Mouse (Mus musculus): ENCODE results near the gene Stub1. TPM values are rescaled to one million over a fixed set of nuclear protein-coding genes. Genes with fewer than 3 reads are reported as not detected.

Gene Stub1
- polyA plus RNA-seq, 1 experiment = 82.1 TPM

Other genes starting within 250 kb of the Stub1 start
- 0.05 TPM in 1 of 2 replicates, not detected in the other for gene Gng13, start 116.2 kb downstream of the Stub1 start, polyA plus RNA-seq (2012; rRNA removed)
- gene Chtf18, start 106.0 kb downstream of the Stub1 start, polyA plus RNA-seq (2012; rRNA removed) = 5.2 and 6.8 TPM in 2 replicates
- gene Rpusd1, start 105.7 kb downstream of the Stub1 start, polyA plus RNA-seq (2012; rRNA removed) = 7.9 and 8.1 TPM in 2 replicates
- not detected in 2 replicates for gene Mslnl, start 97.4 kb downstream of the Stub1 start, polyA plus RNA-seq (2012; rRNA removed)
- 8.0 and 9.1 TPM in 2 replicates for gene Msln, start 79.0 kb downstream of the Stub1 start, polyA plus RNA-seq (2012; rRNA removed)
- gene Narfl, start 59.6 kb downstream of the Stub1 start, polyA plus RNA-seq (2012; rRNA removed) = 10.9 and 12.1 TPM in 2 replicates
- gene Haghl, start 47.7 kb downstream of the Stub1 start, polyA plus RNA-seq (2012; rRNA removed) = 7.7 and 9.7 TPM in 2 replicates
- 0.01 and 0.02 TPM in 2 replicates for gene Ccdc78, start 46.8 kb downstream of the Stub1 start, polyA plus RNA-seq (2012; rRNA removed)
- gene Fam173a, start 40.5 kb downstream of the Stub1 start, polyA plus RNA-seq (2012; rRNA removed) = 45.0 and 49.0 TPM in 2 replicates
- gene AC134908.4, start 37.7 kb downstream of the Stub1 start, polyA plus RNA-seq (2012; rRNA removed) = not detected in 2 replicates
- 13.1 and 16.2 TPM in 2 replicates for gene Metrn, start 36.3 kb downstream of the Stub1 start, polyA plus RNA-seq (2012; rRNA removed)
- gene Fbxl16, start 24.3 kb downstream of the Stub1 start, polyA plus RNA-seq (2012; rRNA removed) = 0.08 TPM in 2 replicates
- 14.1 and 15.5 TPM in 2 replicates for gene Wdr24, start 9.8 kb downstream of the Stub1 start, polyA plus RNA-seq (2012; rRNA removed)
- 22.4 and 24.2 TPM in 2 replicates for gene Jmjd8, start 4.5 kb downstream of the Stub1 start, polyA plus RNA-seq (2012; rRNA removed)
- gene Rhbdl1, start 3.9 kb upstream of the Stub1 start, polyA plus RNA-seq (2012; rRNA removed) = 1.3 and 2.0 TPM in 2 replicates
- 2.9 and 3.8 TPM in 2 replicates for gene Gm20683, start 8.4 kb upstream of the Stub1 start, polyA plus RNA-seq (2012; rRNA removed)
- gene Rhot2, start 11.4 kb upstream of the Stub1 start, polyA plus RNA-seq (2012; rRNA removed) = 28.3 and 35.9 TPM in 2 replicates
- 8.8 and 9.9 TPM in 2 replicates for gene Wdr90, start 28.1 kb upstream of the Stub1 start, polyA plus RNA-seq (2012; rRNA removed)
- 34.5 and 45.2 TPM in 2 replicates for gene Mcrip2, start 35.4 kb upstream of the Stub1 start, polyA plus RNA-seq (2012; rRNA removed)
- gene Mettl26, start 41.7 kb upstream of the Stub1 start, polyA plus RNA-seq (2012; rRNA removed) = 61.8 and 63.8 TPM in 2 replicates
- gene Wfikkn1, start 47.5 kb upstream of the Stub1 start, polyA plus RNA-seq (2012; rRNA removed) = 0.13 and 0.16 TPM in 2 replicates
- 8.7 and 11.1 TPM in 2 replicates for gene Rab40c, start 86.3 kb upstream of the Stub1 start, polyA plus RNA-seq (2012; rRNA removed)
- gene Pigq, start 111.5 kb upstream of the Stub1 start, polyA plus RNA-seq (2012; rRNA removed) = 123 and 127 TPM in 2 replicates
- 2.6 and 3.4 TPM in 2 replicates for gene Nhlrc4, start 111.6 kb upstream of the Stub1 start, polyA plus RNA-seq (2012; rRNA removed)
- 0.03 and 0.04 TPM in 2 replicates for gene A930017K11Rik, start 119.2 kb upstream of the Stub1 start, polyA plus RNA-seq (2012; rRNA removed)
- 5.2 and 6.5 TPM in 2 replicates for gene Capn15, start 152.4 kb upstream of the Stub1 start, polyA plus RNA-seq (2012; rRNA removed)
- 4.6 and 4.8 TPM in 2 replicates for gene Rab11fip3, start 236.2 kb upstream of the Stub1 start, polyA plus RNA-seq (2012; rRNA removed)